ENCODE assay signal across 8 mouse cellular contexts in the genomic region with DNA sequence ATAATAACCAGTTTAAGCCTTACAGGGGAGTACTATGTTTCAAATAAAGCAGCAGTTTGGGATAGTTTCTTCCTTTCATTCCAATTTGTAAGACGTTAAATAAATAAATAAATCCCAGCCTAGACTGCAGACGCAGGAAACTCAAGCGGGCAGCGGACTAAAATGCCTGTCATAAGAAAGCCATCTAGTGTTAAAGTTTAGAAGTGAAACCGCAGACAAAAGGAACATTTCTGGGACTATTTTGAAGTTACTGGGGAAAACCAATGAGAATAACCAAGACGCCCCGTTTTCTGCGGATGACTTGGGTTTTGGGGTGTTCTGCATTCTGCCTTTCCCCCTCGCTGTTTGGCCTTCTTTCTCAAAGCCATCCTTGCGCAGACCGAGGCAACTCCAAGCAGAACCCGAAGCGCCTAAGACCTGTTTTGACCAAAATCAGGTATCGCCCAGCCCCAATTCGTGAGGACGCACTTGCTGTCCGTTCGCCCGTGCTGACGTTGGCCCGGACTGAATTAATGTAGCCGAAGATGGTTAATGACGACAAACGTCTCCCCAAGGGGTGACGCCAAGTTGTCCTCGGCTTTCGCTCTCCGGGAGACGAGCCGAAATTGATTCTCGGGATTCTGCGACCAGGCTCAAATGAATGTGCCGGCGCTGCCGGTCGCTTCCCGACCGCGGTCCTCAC. TPM values are rescaled to one million over a fixed set of nuclear protein-coding genes. Genes with fewer than 3 reads are reported as not detected.
DNase-seq lines count a peak whose midpoint lies in the region; ATAC-seq and TF ChIP-seq lines count a peak whose summit lies in the region.

No protein-coding gene starts in this region.

- peak overlapping the region; percentile 89 for H3K4me2 ChIP-seq in embryonic facial prominence, embryonic 15.5 days (replicated peaks)
- H3K4me2 ChIP-seq in heart, postnatal 0 days (ENCODE audit: low read depth, low read length), result peak overlapping the region; percentile 72
- H3K4me2 ChIP-seq in neural tube, embryonic 13.5 days, result peak overlapping the region; percentile 69

- H3K4me1 ChIP-seq in embryonic facial prominence, embryonic 15.5 days, result peaks cover 21% of the 10 kb centered on the region
- H3K4me1 ChIP-seq in heart, postnatal 0 days (ENCODE audit: control insufficient read depth, insufficient read depth), result peaks cover 27% of the 10 kb centered on the region
- peaks cover 38% of the 10 kb centered on the region for H3K4me1 ChIP-seq in neural tube, embryonic 13.5 days (replicated peaks)

- peak; percentile 26 for ATAC-seq in CD4-positive, CD25-positive, alpha-beta regulatory T cell, adult 4 months
- no peak for ATAC-seq in embryonic facial prominence, embryonic 15.5 days (ENCODE audit: insufficient number of reproducible peaks, low FRiP score, low TSS enrichment, low read depth)
- ATAC-seq in heart, postnatal 0 days (ENCODE audit: insufficient read depth, low read depth), result no peak
- peak; percentile 8 for ATAC-seq in neural tube, embryonic 13.5 days (ENCODE audit: low read depth)
- ATAC-seq in granulocyte monocyte progenitor cell, adult 5-6 weeks (replicated peaks; ENCODE audit: poor library complexity, severe bottlenecking), result no peak

- H3K27ac ChIP-seq in embryonic facial prominence, embryonic 15.5 days (replicated peaks), result peak overlapping the region; percentile 69
- peak overlapping the region; percentile 89 for H3K27ac ChIP-seq in heart, postnatal 0 days (ENCODE audit: low read depth)
- H3K27ac ChIP-seq in neural tube, embryonic 13.5 days (replicated peaks), result peak overlapping the region; percentile 85

- peak; percentile 62 for TF ChIP-seq CTCF in heart, postnatal 0 days (IDR thresholded peaks at IDR 0.05; ENCODE audit: low read depth)

- H3K4me3 ChIP-seq in embryonic facial prominence, embryonic 15.5 days (replicated peaks), result peak overlapping the region; percentile 69
- H3K4me3 ChIP-seq in heart, postnatal 0 days (ENCODE audit: low read depth, low read length), result peak overlapping the region; percentile 94
- peak overlapping the region; percentile 86 for H3K4me3 ChIP-seq in neural tube, embryonic 13.5 days

- H3K36me3 ChIP-seq in embryonic facial prominence, embryonic 15.5 days, result no peaks in the 10 kb centered on the region
- H3K36me3 ChIP-seq in heart, postnatal 0 days (replicated peaks; ENCODE audit: control insufficient read depth, insufficient read depth, low read length), result no peaks in the 10 kb centered on the region
- no peaks in the 10 kb centered on the region for H3K36me3 ChIP-seq in neural tube, embryonic 13.5 days

- no peak for TF ChIP-seq EP300 in heart, postnatal 0 days (IDR thresholded peaks at IDR 0.05; ENCODE audit: low read depth)

- DNase-seq in adrenal gland, postnatal 14 days, result peak; percentile 58
- peak; percentile 89 for DNase-seq in heart, postnatal 0 days (ENCODE audit: low spot score)
- DNase-seq in kidney, postnatal 25 days, result peak; percentile 71 to 83
- DNase-seq in lung, adult 18-20 months, result peak; percentile 57 to 64

- no peaks in the 10 kb centered on the region for H3K27me3 ChIP-seq in embryonic facial prominence, embryonic 15.5 days
- no peaks in the 10 kb centered on the region for H3K27me3 ChIP-seq in heart, postnatal 0 days (ENCODE audit: control insufficient read depth, insufficient read depth, low read length)
- peaks cover 20% of the 10 kb centered on the region for H3K27me3 ChIP-seq in neural tube, embryonic 13.5 days

- peak overlapping the region; percentile 73 for H3K9ac ChIP-seq in embryonic facial prominence, embryonic 15.5 days
- H3K9ac ChIP-seq in heart, postnatal 0 days (replicated peaks; ENCODE audit: low read depth, low read length), result peak overlapping the region; percentile 95
- H3K9ac ChIP-seq in neural tube, embryonic 13.5 days, result peak overlapping the region; percentile 86

- no peaks in the 10 kb centered on the region for H3K9me3 ChIP-seq in embryonic facial prominence, embryonic 15.5 days (replicated peaks)
- no peaks in the 10 kb centered on the region for H3K9me3 ChIP-seq in heart, postnatal 0 days (replicated peaks; ENCODE audit: control insufficient read depth, low read length)
- H3K9me3 ChIP-seq in neural tube, embryonic 13.5 days, result no peaks in the 10 kb centered on the region

- under 1% methylated on average over 39 of the region's 39 CpGs for whole genome bisulfite sequencing in embryonic facial prominence, embryonic 15.5 days
- WGBS in heart, postnatal 0 days, result under 1% methylated on average over 39 of the region's 39 CpGs
- under 1% methylated on average over 39 of the region's 39 CpGs for WGBS in neural tube, embryonic 13.5 days

RNA-seq across cellular contexts. Expression of a gene that starts 0.6 kb away (rescaled TPM):
- 1 to 10 TPM; 2.8 to 3.0 TPM for polyA plus RNA-seq in CD4-positive, CD25-positive, alpha-beta regulatory T cell, adult 4 months (2017; shearing (Covaris generic))
- total RNA-seq in adrenal gland, postnatal 14 days (2021), result 36.6 and 37.9 TPM in 2 replicates
- polyA plus RNA-seq in embryonic facial prominence, embryonic 15.5 days (2015; fragmentation: Nextera tagmentation; extraction: Ambion mirVana), result 12.6 and 12.8 TPM in 2 replicates
- total RNA-seq in heart, postnatal 0 days (2014; rRNA removed; ENCODE audit: low replicate concordance), result 65.8 and 66.1 TPM in 2 replicates
- polyA plus RNA-seq in heart, postnatal 0 days (2015; fragmentation: Nextera tagmentation; extraction: Ambion mirVana), result 12.3 and 13.6 TPM in 2 replicates
- polyA plus RNA-seq in neural tube, embryonic 13.5 days (2015; fragmentation: Nextera tagmentation; extraction: Ambion mirVana), result 19.7 and 22.9 TPM in 2 replicates
- total RNA-seq in granulocyte monocyte progenitor cell, adult 5-6 weeks (2014; fragmentation: Nextera tagmentation), result 1.0 and 1.4 TPM in 2 replicates
- total RNA-seq in granulocyte monocyte progenitor cell, adult 5-6 weeks (2017), result 1.9 and 2.4 TPM in 2 replicates

Comparison
In these comparisons a context has a peak if more than half of its experiments do, and no peak if none do; other contexts are left out.
1. ATAC-seq: peak in CD4-positive, CD25-positive, alpha-beta regulatory T cell, adult 4 months (single experiment) and neural tube, embryonic 13.5 days (single experiment); none in embryonic facial prominence, embryonic 15.5 days (single experiment), heart, postnatal 0 days (single experiment) and granulocyte monocyte progenitor cell, adult 5-6 weeks (single experiment).
2. Peak in every context shown above with its lines, with median percentiles within 50 percentile points of each other: DNase-seq, H3K27ac ChIP-seq, H3K4me2 ChIP-seq, H3K4me3 ChIP-seq and H3K9ac ChIP-seq.